Mouse (Mus musculus) lung, postnatal 14 days (tissue): ENCODE results near the gene Olfr398.

Source experiments
- DNase-seq: peaks from one replicate; pipeline ENCODE4 v3.0.0; 2021

The Olfr398 gene

DNA sequence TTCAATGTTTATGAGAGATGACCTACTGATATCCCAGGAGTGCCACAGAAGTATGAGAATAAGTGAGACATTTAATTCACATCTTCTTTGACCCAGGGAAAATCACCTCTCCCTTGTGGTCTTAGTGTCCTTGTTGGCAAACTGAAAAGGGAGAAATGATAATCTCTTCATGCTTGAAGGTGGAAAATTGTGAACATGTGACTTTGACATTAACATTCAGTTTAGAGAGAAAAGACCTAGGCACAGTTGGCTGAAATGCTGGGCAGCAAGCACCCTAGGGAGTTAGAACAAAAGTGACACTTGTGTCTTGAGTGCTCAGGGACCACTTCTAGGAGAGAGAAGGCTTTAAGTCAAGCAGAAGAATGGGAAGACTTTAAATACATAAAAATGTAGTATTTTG lies at the start of gene Olfr398:
Gene Olfr398, minus strand, starts transcription at position 101 of the 400 bp plus-strand sequence.
- no peak for DNase-seq

DNA sequence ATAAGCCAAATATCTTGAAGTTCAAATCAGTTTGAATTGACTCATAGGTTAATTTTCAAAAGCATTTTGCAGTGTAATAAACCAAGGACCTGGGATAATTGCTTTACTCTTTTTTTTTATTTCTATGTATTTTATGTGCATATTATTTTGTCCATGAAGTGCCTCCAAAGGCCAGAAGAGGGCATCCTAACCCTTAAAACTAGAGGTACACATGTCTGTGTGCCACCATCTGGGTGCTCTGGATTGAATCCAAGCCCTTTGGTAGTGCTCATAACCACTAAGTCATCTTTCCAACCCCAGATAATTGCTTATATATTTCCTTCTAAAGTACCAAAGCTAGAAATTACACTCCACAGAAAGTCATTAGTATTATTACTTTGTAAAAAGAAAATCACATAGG lies 2.9 kb upstream of the Olfr398 start:
- no peak for DNase-seq

GRCm38 (mm10) chr11:73960517-73960916 lies 29.7 kb downstream of the Olfr398 start, which contains the start of gene Olfr397:
TSS of gene Olfr397 (plus strand) at chr11:73960817.
- DNase-seq, result no peak

GRCm38 (mm10) chr11:73936377-73936776 lies 53.8 kb downstream of the Olfr398 start, which contains the start of gene Olfr23:
TSS of gene Olfr23 (plus strand) at chr11:73936677.
- no peak for DNase-seq
